Mouse (Mus musculus) right cerebral cortex, postnatal 14 days (tissue): ENCODE measurements around the gene Prepl.

Experiments
- DNase-seq: peaks from one replicate; pipeline ENCODE4 v3.0.0; 2022

The Prepl gene

GRCm38 (mm10) chr17:85067331-85067730, 22.7 kb downstream of the Prepl start:
- DNase-seq = no peak

- no peak for DNase-seq
Measured at GRCm38 (mm10) chr17:85063560-85063959, 26.5 kb downstream of the Prepl start.

GRCm38 (mm10) chr17:85059136-85059535, 30.9 kb downstream of the Prepl start:
- no peak for DNase-seq

GRCm38 (mm10) chr17:85058276-85058675, 31.8 kb downstream of the Prepl start:
- no peak for DNase-seq

DNA sequence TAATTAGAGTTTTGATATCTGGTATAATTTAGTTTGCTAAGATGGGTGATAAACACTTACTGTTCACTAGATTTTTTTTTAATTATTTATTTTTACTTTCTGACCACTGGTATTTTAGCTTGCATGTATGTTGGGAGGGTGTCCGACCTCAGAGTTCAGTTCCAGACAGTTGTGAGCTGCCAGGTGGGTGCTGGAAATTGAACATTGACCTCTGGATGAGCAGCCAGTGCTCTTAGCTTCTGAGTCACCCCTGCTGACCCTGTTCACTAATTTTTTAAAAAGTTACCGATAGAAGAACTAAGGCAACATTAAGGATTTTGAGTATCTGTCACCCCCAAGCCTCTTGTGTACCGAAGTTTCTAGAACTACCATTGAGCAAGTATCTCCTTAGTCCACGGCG, 41.7 kb downstream of the Prepl start:
- DNase-seq = no peak

GRCm38 (mm10) chr17:85045160-85045559, 44.9 kb downstream of the Prepl start:
- no peak for DNase-seq

DNA sequence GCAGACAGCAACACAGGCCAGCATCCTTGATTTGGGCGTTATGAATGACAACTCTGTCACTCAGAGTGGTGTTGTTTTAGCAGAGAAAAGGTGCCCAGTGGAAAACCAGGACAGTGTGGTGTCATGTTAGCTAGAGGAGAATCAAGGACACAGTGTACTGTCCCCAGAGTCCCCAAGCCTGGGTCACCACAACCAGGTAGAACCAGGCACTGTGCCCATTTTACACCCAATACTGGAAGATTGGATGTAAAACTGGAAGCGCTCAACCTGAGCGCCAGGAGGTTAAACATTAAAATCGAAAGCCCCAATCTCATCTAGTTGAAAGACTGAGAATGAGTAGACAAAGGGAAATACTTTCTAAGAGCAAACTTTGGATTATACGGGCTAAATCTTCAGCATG, 45.6 kb downstream of the Prepl start:
- no peak for DNase-seq

- DNase-seq = no peak
Measured at GRCm38 (mm10) chr17:85043404-85043816, 46.6 kb downstream of the Prepl start.

DNA sequence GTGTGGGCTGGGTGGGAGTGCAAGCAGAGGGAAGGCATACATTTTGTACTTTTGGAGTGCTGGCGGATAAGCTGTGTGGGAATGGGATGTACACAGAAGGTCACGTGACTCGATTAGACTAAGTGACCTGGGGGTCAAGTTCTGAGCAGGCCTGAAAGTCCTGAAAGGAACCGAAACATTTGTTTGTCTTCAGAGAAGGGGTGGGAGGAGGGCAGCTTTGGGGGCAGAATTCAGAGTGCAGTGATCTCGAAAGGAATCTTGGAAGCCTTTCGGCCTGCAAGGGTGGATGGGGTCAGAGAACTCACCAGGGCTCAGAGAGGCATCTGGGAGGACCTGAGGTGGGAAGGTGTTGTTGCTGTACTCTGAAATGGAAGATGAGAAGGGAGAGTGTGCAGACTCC, 47.6 kb downstream of the Prepl start:
- DNase-seq = no peak

GRCm38 (mm10) chr17:85040913-85041312, 49.1 kb downstream of the Prepl start:
- DNase-seq = no peak

DNA sequence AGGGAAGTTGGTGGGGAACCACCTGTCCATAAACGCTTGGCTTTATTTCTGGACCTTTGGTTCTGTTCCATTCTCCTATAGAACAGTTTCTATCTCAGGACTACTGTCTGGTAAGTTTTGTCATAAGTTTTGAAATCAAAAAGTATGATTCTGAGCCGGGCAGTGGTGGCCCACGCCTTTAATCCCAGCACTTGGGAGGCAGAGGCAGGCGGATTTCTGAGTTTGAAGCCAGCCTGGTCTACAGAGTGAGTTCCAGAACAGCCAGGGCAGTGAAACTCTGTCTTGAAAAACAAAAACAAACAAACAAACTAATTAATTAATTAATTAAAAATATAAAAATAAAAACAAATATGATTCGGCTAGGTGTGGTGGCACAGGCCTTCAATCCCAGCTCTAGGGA, 51.3 kb downstream of the Prepl start:
- DNase-seq = no peak

DNA sequence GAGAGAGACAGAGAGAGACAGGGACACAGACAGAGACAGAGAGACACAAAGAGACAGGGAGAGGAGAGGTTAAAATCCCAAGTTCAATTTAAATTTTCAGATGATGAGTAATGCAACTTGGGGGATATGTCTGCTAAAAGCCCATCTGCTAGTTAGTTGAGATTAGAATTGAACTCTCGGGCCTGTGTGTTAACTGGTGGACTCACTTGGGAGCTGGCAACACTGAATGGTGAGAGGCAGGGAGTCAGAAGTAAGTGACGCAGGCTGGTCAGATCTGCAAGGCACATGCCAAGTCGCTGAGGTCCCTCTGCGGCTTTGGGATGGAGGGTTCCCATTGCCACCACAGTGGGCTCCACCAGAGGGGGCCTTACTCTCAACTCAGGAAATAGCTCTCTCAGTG, 51.7 kb downstream of the Prepl start:
- no peak for DNase-seq

GRCm38 (mm10) chr17:85037855-85038254, 52.2 kb downstream of the Prepl start:
- no peak for DNase-seq

DNA sequence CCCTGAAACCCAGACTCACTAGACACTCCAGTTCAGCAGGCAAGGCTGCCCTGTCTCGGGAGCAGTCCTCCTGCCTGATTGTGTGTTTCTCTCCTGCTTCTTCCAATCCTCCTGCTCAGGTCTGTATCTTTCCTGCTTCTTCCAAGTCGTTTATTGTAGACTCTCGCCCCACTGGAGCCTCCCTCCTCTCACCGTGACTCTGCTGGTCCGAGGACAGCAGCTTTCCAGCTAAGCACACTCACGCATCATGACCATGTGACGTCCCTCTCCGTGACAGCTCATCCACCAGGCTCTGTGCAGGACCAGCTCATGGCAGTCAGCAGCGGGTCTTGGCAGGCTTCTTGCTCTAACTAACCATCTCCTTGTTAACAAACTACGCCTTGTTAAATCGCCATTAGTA, 56.0 kb downstream of the Prepl start:
- DNase-seq = peak; percentile 35

GRCm38 (mm10) chr17:85033087-85033486, 57.0 kb downstream of the Prepl start:
- DNase-seq = no peak

DNA sequence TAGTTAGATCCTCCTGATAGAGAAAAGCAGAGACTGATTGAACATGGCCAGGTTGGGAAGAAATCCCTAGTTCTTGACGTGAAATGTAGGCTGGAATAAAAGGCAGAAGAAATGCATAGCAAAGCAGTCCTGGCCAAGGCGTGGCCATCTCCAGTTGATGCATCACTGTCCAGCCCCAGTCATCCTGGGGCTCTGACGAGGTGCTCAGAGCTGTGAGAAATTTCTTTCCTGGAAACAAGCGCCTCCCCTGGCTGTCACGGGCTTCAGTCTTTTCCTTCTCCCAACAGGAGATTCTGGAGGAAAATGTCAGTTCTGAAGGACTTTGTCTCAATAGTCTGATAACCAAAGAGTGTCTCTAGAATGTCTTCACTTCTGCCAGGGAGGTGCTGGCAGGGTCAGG, 59.4 kb downstream of the Prepl start:
- no peak for DNase-seq

DNA sequence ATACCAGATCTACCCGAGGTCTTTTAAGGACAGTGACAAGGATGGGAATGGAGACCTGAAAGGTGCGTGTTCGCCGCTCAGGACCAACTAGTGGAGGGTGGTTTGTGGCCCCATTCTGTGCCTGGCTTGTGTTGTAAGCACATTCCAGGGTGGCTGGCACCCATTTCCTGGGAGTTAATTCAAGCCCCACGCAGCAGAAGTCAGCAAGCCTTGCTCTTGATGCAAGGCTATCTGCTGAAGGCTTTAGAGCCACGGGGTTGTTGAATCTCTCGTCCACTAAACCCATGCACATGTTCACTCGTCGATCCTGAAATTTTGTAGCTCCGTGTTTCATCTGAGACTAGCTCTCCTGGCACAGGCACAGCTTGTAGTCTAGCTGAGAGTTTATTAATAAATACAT, 61.2 kb downstream of the Prepl start:
- DNase-seq = no peak

GRCm38 (mm10) chr17:85028093-85028739, 61.8 kb downstream of the Prepl start, which contains the start of gene Slc3a1:
Slc3a1 (plus strand) TSS chr17:85028376.
- DNase-seq = no peak

DNA sequence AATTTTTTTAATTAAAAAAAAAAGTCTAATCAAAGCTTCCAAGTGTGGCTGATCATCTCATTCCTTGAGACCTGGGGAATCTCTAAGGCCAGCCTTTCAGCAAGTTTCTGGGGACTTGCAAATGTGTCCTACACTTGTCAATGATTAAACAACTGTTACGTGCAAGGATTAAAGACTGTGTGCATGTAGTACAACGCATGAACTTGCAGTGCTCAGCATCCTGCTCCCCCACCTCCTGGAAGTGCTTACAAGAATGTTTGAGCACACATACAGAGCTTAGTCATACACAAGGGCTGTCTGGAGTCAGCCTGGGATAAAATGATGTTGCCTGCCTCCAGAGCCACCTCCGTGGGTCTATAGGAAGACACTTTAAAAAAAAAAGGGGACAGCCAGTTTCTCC, 62.8 kb downstream of the Prepl start:
- DNase-seq = no peak

DNA sequence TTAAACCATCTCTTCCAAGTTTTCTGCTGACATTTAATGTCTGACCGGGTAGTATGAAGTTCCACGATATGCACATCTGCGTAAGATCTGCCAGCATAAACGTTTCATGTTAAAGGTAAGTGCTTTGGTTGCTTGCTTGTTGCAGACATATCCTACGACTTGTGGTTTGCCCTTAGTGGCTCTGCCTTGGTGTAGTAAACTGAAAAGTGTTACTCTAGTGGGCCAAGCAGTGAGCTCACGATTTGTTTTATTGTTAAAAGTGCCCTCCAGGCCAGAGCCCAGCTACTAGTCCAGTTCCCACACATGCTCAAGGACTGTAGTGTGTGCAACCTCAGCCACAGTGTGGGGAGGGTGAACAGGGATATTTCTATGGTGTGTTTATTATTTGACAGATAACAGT, 63.6 kb downstream of the Prepl start:
- DNase-seq = no peak

DNA sequence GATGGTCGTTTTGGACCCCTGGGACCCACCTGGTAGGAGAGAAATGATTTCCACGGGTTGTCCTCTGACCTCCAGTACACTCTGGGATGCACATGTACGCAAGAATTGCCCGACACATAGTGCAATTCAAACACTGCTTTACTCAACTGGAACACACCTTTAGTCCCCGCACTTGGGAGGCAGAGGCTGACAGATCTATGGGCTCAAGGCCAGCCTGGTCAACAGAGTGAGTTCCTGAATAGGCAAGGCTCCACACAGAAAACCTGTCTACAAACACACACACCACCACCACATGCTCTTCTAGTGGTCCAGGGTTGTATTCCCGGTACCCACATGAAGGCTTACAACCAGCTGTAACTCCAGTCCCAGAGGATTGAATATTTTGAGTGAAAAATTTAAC, 64.9 kb downstream of the Prepl start:
- no peak for DNase-seq

- no peak for DNase-seq
Measured at GRCm38 (mm10) chr17:85024237-85024636, 65.8 kb downstream of the Prepl start.

GRCm38 (mm10) chr17:85023247-85024167, 66.5 kb downstream of the Prepl start:
- peak; percentile 43 for DNase-seq

GRCm38 (mm10) chr17:85020343-85020742, 69.7 kb downstream of the Prepl start:
- no peak for DNase-seq
